ENCODE assay signal across 9 mouse cellular contexts in genomic region chr13:37562141-37562540, GRCm38 (mm10).
DNase-seq lines count a peak whose midpoint lies in the region; ATAC-seq lines count a peak whose summit lies in the region.
"Had no signal": no experiment of that assay in that cellular context is flagged by ENCODE, and none has a peak within 500 bp of the region (broad histone marks: within the 10 kb centered on the region; RNA-seq: fewer than 3 reads in every experiment).

No protein-coding gene starts in this region.

- intact Hi-C loops in gastrocnemius, postnatal 36 days (cut with DNase I), result loop anchor here (5.0 kb wide), 1 partner anchor 115 kb away; no protein-coding TSS in a partner anchor

- H3K9ac ChIP-seq in intestine, embryonic 15.5 days, result no peak overlapping the region
- H3K9ac ChIP-seq: liver, embryonic 14.5 days had no signal

- no peaks in the 10 kb centered on the region for H3K36me3 ChIP-seq in intestine, embryonic 15.5 days

- no peaks in the 10 kb centered on the region for H3K27me3 ChIP-seq in intestine, embryonic 15.5 days (replicated peaks)

- DNase-seq in gastrocnemius, adult 18-20 months (ENCODE audit: low spot score), result peak; percentile 58
- DNase-seq in gastrocnemius, postnatal 36 days, result no peak
- DNase-seq in adrenal gland, postnatal 10 days, result peak; percentile 52
- peak; percentile 74 to 84 for DNase-seq in heart, adult 18-20 months
- no peak for DNase-seq in cerebellum, postnatal 4 days (ENCODE audit: low spot score in 2 of 2)
- DNase-seq in frontal cortex, postnatal 25 days (ENCODE audit: low spot score in 2 of 2), result no peak
- DNase-seq in kidney, postnatal 36 days, result no peak

- peaks cover 24% of the 10 kb centered on the region for H3K4me1 ChIP-seq in intestine, embryonic 15.5 days (replicated peaks)

- H3K4me2 ChIP-seq in intestine, embryonic 15.5 days (replicated peaks), result no peak overlapping the region

- H3K27ac ChIP-seq in intestine, embryonic 15.5 days, result peak overlapping the region; percentile 61
- H3K27ac ChIP-seq: liver, embryonic 14.5 days had no signal

- peak; percentile 31 for ATAC-seq in intestine, embryonic 15.5 days

- H3K4me3 ChIP-seq in intestine, embryonic 15.5 days (replicated peaks), result no peak overlapping the region

- WGBS in intestine, embryonic 15.5 days, result 34% methylated on average over 9 of the region's 9 CpGs

- H3K9me3 ChIP-seq in intestine, embryonic 15.5 days, result no peaks in the 10 kb centered on the region

Comparison
In these comparisons a context has a peak if more than half of its experiments do, and no peak if none do; other contexts are left out.
1. DNase-seq: peak in gastrocnemius, adult 18-20 months (single experiment), adrenal gland, postnatal 10 days (single experiment) and heart, adult 18-20 months (2 of 2); none in gastrocnemius, postnatal 36 days (0 of 2), cerebellum, postnatal 4 days (0 of 2), frontal cortex, postnatal 25 days (0 of 2) and kidney, postnatal 36 days (0 of 2).